Mouse (Mus musculus): ENCODE data around the gene Ms4a1. TPM values are rescaled to one million over a fixed set of nuclear protein-coding genes. Genes with fewer than 3 reads are reported as not detected.

Gene Ms4a1
- polyA plus RNA-seq, 1 experiment from 2014 or later: 0.06 TPM

GRCm38 (mm10) chr19:11234921-11235735 is 30.9 kb downstream of the Ms4a1 start:
- no peaks in the 10 kb centered on the region for H3K27me3 ChIP-seq (ENCODE audit: control insufficient read depth, insufficient read depth, low read length)
- no peaks in the 10 kb centered on the region for H3K4me1 ChIP-seq (replicated peaks; ENCODE audit: control insufficient read depth, insufficient read depth)
- no peak overlapping the region for H3K4me3 ChIP-seq (ENCODE audit: low read depth, low read length)
- H3K9me3 ChIP-seq (ENCODE audit: control insufficient read depth, low read length): no peaks in the 10 kb centered on the region
- H3K9ac ChIP-seq (ENCODE audit: low read length): no peak overlapping the region
- TF ChIP-seq CTCF (IDR thresholded peaks at IDR 0.05; ENCODE audit: low read depth) (no peak), EP300 (optimal IDR thresholded peaks at IDR 0.05) (no peak)
- WGBS: 40% methylated on average over 5 of the region's 5 CpGs
- peak; percentile 82 for ATAC-seq (ENCODE audit: low FRiP score, low TSS enrichment)
- peak overlapping the region; percentile 77 for H3K27ac ChIP-seq (replicated peaks)
- H3K36me3 ChIP-seq (ENCODE audit: control insufficient read depth, insufficient read depth, low read length): no peaks in the 10 kb centered on the region
- no peak overlapping the region for H3K4me2 ChIP-seq (replicated peaks; ENCODE audit: low read depth)
- DNase-seq (ENCODE audit: low spot score): peak; percentile 21

- no peaks in the 10 kb centered on the region for H3K27me3 ChIP-seq (ENCODE audit: control insufficient read depth, insufficient read depth, low read length)
- no peaks in the 10 kb centered on the region for H3K4me1 ChIP-seq (replicated peaks; ENCODE audit: control insufficient read depth, insufficient read depth)
- WGBS: 67% methylated on average over 5 of the region's 5 CpGs
- no peak overlapping the region for H3K4me2 ChIP-seq (replicated peaks; ENCODE audit: low read depth)
- H3K27ac ChIP-seq (replicated peaks): peak overlapping the region; percentile 46
- no peak overlapping the region for H3K4me3 ChIP-seq (ENCODE audit: low read depth, low read length)
- no peaks in the 10 kb centered on the region for H3K9me3 ChIP-seq (ENCODE audit: control insufficient read depth, low read length)
- no peaks in the 10 kb centered on the region for H3K36me3 ChIP-seq (ENCODE audit: control insufficient read depth, insufficient read depth, low read length)
- DNase-seq (ENCODE audit: low spot score): no peak
- no peak for ATAC-seq (ENCODE audit: low FRiP score, low TSS enrichment)
- TF ChIP-seq CTCF (IDR thresholded peaks at IDR 0.05; ENCODE audit: low read depth) (no peak), EP300 (optimal IDR thresholded peaks at IDR 0.05) (no peak)
- no peak overlapping the region for H3K9ac ChIP-seq (ENCODE audit: low read length)
Measured at GRCm38 (mm10) chr19:11234244-11234643, 31.8 kb downstream of the Ms4a1 start.

- ATAC-seq (ENCODE audit: low FRiP score, low TSS enrichment): peak; percentile 48; the same call in 1 of the 2 replicates
- WGBS: 56% methylated on average over 5 of the region's 5 CpGs
- no peaks in the 10 kb centered on the region for H3K27me3 ChIP-seq (ENCODE audit: control insufficient read depth, insufficient read depth, low read length)
- H3K27ac ChIP-seq (replicated peaks): peak within 1 kb of the TSS; percentile 19; the same call in 1 of the 2 replicates
- TF ChIP-seq EP300 (optimal IDR thresholded peaks at IDR 0.05) (no peak), CTCF (IDR thresholded peaks at IDR 0.05; ENCODE audit: low read depth) (no peak)
- H3K4me2 ChIP-seq (replicated peaks; ENCODE audit: low read depth): no peak within 1 kb of the TSS
- H3K4me1 ChIP-seq (replicated peaks; ENCODE audit: control insufficient read depth, insufficient read depth): no peaks in the 10 kb centered on the region
- no peak for DNase-seq (ENCODE audit: low spot score)
- H3K9ac ChIP-seq (ENCODE audit: low read length): no peak within 1 kb of the TSS
- H3K4me3 ChIP-seq (ENCODE audit: low read depth, low read length): no peak within 1 kb of the TSS
- H3K9me3 ChIP-seq (ENCODE audit: control insufficient read depth, low read length): no peaks in the 10 kb centered on the region
- H3K36me3 ChIP-seq (ENCODE audit: control insufficient read depth, insufficient read depth, low read length): no peaks in the 10 kb centered on the region
Measured at GRCm38 (mm10) chr19:11232348-11232747, 33.7 kb downstream of the Ms4a1 start, which contains the start of gene Ms4a12. Gene Ms4a12, minus strand, starts transcription at chr19:11232448.

Other genes starting within 250 kb of the Ms4a1 start
- not detected in 2 replicates for gene Ms4a18, start 248.2 kb downstream of the Ms4a1 start, polyA plus RNA-seq (2015; fragmentation: Nextera tagmentation; extraction: Ambion mirVana)
- gene Ms4a8a, start 185.1 kb downstream of the Ms4a1 start, polyA plus RNA-seq (2015; fragmentation: Nextera tagmentation; extraction: Ambion mirVana): 21.0 and 22.3 TPM in 2 replicates
- gene 1700017D01Rik, start 135.4 kb downstream of the Ms4a1 start, polyA plus RNA-seq (2015; fragmentation: Nextera tagmentation; extraction: Ambion mirVana): 0.08 TPM in 1 of 2 replicates, not detected in the other
- not detected in 2 replicates for gene 1700025F22Rik, start 100.9 kb downstream of the Ms4a1 start, polyA plus RNA-seq (2015; fragmentation: Nextera tagmentation; extraction: Ambion mirVana)
- not detected in 2 replicates for gene Ms4a13, start 69.5 kb downstream of the Ms4a1 start, polyA plus RNA-seq (2015; fragmentation: Nextera tagmentation; extraction: Ambion mirVana)
- gene Ms4a12, start 33.8 kb downstream of the Ms4a1 start, polyA plus RNA-seq (2015; fragmentation: Nextera tagmentation; extraction: Ambion mirVana): 0.51 and 0.73 TPM in 2 replicates
- not detected in 2 replicates for gene Ms4a5, start 17.6 kb upstream of the Ms4a1 start, polyA plus RNA-seq (2015; fragmentation: Nextera tagmentation; extraction: Ambion mirVana)
- gene Ms4a14, start 48.2 kb upstream of the Ms4a1 start, polyA plus RNA-seq (2015; fragmentation: Nextera tagmentation; extraction: Ambion mirVana): 0.08 and 0.10 TPM in 2 replicates
- 13.6 and 15.0 TPM in 2 replicates for gene Ms4a7, start 69.9 kb upstream of the Ms4a1 start, polyA plus RNA-seq (2015; fragmentation: Nextera tagmentation; extraction: Ambion mirVana)
- gene Ms4a4a, start 109.3 kb upstream of the Ms4a1 start, polyA plus RNA-seq (2015; fragmentation: Nextera tagmentation; extraction: Ambion mirVana): 6.0 TPM in 2 replicates
- 0.59 and 1.1 TPM in 2 replicates for gene Ms4a4c, start 138.5 kb upstream of the Ms4a1 start, polyA plus RNA-seq (2015; fragmentation: Nextera tagmentation; extraction: Ambion mirVana)
- 0.89 and 1.0 TPM in 2 replicates for gene Ms4a4b, start 177.3 kb upstream of the Ms4a1 start, polyA plus RNA-seq (2015; fragmentation: Nextera tagmentation; extraction: Ambion mirVana)
- gene Ms4a6c, start 203.1 kb upstream of the Ms4a1 start, polyA plus RNA-seq (2015; fragmentation: Nextera tagmentation; extraction: Ambion mirVana): 9.6 and 10.5 TPM in 2 replicates
- gene Gm8369, start 219.7 kb upstream of the Ms4a1 start, polyA plus RNA-seq (2015; fragmentation: Nextera tagmentation; extraction: Ambion mirVana): 0.16 and 0.19 TPM in 2 replicates